Mouse (Mus musculus): ENCODE measurements around the gene Prkn. TPM values are rescaled to one million over a fixed set of nuclear protein-coding genes. Genes with fewer than 3 reads are reported as not detected.

Prkn gene
- polyA plus RNA-seq, 1 experiment from 2014 or later, result 2.3 TPM

- 88% methylated on average over 3 of the region's 3 CpGs for whole genome bisulfite sequencing
- H3K9me3 ChIP-seq (ENCODE audit: control insufficient read depth, low read length), result no peaks in the 10 kb centered on the region
- H3K9ac ChIP-seq (ENCODE audit: low read length), result no peak overlapping the region
- DNase-seq (ENCODE audit: low spot score), result no peak
- no peaks in the 10 kb centered on the region for H3K36me3 ChIP-seq (ENCODE audit: control insufficient read depth, insufficient read depth, low read length)
- no peak overlapping the region for H3K4me2 ChIP-seq (replicated peaks; ENCODE audit: low read depth)
- H3K27me3 ChIP-seq (ENCODE audit: control insufficient read depth, insufficient read depth, low read length), result no peaks in the 10 kb centered on the region
- H3K4me1 ChIP-seq (replicated peaks; ENCODE audit: control insufficient read depth, insufficient read depth), result no peaks in the 10 kb centered on the region
- H3K27ac ChIP-seq (replicated peaks), result no peak overlapping the region
- no peak for ATAC-seq (ENCODE audit: low FRiP score, low TSS enrichment)
- no peak overlapping the region for H3K4me3 ChIP-seq (ENCODE audit: low read depth, low read length)
- TF ChIP-seq CTCF (IDR thresholded peaks at IDR 0.05; ENCODE audit: low read depth) (no peak), EP300 (optimal IDR thresholded peaks at IDR 0.05) (no peak)
Observed at GRCm38 (mm10) chr17:11644873-11645464, 804.8 kb downstream of the Prkn start.

- WGBS, result 69% methylated on average over 5 of the region's 5 CpGs
- Histone ChIP-seq H3K9me3 (ENCODE audit: control insufficient read depth, low read length) (no peaks in the 10 kb centered on the region), H3K4me2 (replicated peaks; ENCODE audit: low read depth) (no peak overlapping the region), H3K27me3 (ENCODE audit: control insufficient read depth, insufficient read depth, low read length) (no peaks in the 10 kb centered on the region), H3K36me3 (ENCODE audit: control insufficient read depth, insufficient read depth, low read length) (no peaks in the 10 kb centered on the region), H3K4me1 (replicated peaks; ENCODE audit: control insufficient read depth, insufficient read depth) (no peaks in the 10 kb centered on the region), H3K27ac (replicated peaks) (no peak overlapping the region), H3K4me3 (ENCODE audit: low read depth, low read length) (no peak overlapping the region), H3K9ac (ENCODE audit: low read length) (no peak overlapping the region)
- TF ChIP-seq CTCF (IDR thresholded peaks at IDR 0.05; ENCODE audit: low read depth) (no peak), EP300 (optimal IDR thresholded peaks at IDR 0.05) (no peak)
- no peak for ATAC-seq (ENCODE audit: low FRiP score, low TSS enrichment)
- DNase-seq (ENCODE audit: low spot score), result no peak
Observed at GRCm38 (mm10) chr17:11656397-11656796, 816.2 kb downstream of the Prkn start.

DNA sequence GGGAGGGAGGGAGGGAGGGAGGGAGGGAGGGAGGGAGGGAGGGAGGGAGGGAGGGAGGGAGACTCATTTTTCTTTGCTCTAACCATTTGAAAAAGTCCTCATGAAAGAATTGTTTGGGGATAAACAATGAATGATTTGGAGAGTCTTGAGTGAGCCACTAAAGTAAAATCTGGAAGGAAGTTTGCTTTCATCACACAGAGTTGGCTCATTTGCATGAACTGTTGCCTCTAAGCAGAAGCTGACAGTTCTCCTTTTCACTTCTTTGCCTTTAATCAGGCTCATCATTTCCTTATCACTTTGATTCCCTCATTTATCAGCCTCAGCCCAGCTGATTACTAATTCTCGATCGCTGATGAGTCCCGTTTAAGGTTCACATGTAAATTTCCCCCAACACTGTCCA is 816.7 kb downstream of the Prkn start:
- WGBS, result 75% methylated on average over 3 of the region's 3 CpGs
- Histone ChIP-seq H3K4me1 (replicated peaks; ENCODE audit: control insufficient read depth, insufficient read depth) (no peaks in the 10 kb centered on the region), H3K9me3 (ENCODE audit: control insufficient read depth, low read length) (no peaks in the 10 kb centered on the region), H3K9ac (ENCODE audit: low read length) (no peak overlapping the region), H3K27ac (replicated peaks) (no peak overlapping the region), H3K36me3 (ENCODE audit: control insufficient read depth, insufficient read depth, low read length) (no peaks in the 10 kb centered on the region), H3K4me2 (replicated peaks; ENCODE audit: low read depth) (no peak overlapping the region), H3K4me3 (ENCODE audit: low read depth, low read length) (no peak overlapping the region), H3K27me3 (ENCODE audit: control insufficient read depth, insufficient read depth, low read length) (no peaks in the 10 kb centered on the region)
- no peak for ATAC-seq (ENCODE audit: low FRiP score, low TSS enrichment)
- TF ChIP-seq CTCF (IDR thresholded peaks at IDR 0.05; ENCODE audit: low read depth), result 0 out of 2 replicates have a peak, but pooled peaks have one; percentile 6
- TF ChIP-seq EP300 (optimal IDR thresholded peaks at IDR 0.05), result no peak
- no peak for DNase-seq (ENCODE audit: low spot score)

DNA sequence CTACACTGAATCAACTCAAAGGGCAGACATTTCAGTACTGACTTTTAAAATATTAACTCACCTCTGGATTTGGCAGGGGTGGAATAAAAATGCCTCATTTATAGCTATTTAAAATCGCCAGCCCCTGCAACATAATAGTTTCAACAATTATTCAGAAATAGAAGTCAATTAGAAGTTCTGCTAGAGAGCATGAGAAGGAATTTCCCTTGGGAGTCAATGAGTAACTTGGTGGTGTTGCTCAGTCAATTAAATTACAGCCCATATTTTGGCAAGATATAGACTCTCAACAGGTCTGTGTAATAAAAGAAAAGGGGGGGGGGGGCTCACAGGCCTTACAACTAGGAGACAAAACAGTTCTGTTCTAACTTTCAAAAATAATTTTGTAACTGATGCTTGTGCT is 821.7 kb downstream of the Prkn start:
- WGBS, result 64% methylated on average over 1 of the region's 1 CpGs
- no peak for DNase-seq (ENCODE audit: low spot score)
- no peak for TF ChIP-seq CTCF (IDR thresholded peaks at IDR 0.05; ENCODE audit: low read depth)
- no peak for TF ChIP-seq EP300 (optimal IDR thresholded peaks at IDR 0.05)
- Histone ChIP-seq H3K27ac (replicated peaks) (no peak overlapping the region), H3K4me1 (replicated peaks; ENCODE audit: control insufficient read depth, insufficient read depth) (no peaks in the 10 kb centered on the region), H3K4me3 (ENCODE audit: low read depth, low read length) (no peak overlapping the region), H3K9ac (ENCODE audit: low read length) (no peak overlapping the region), H3K9me3 (ENCODE audit: control insufficient read depth, low read length) (no peaks in the 10 kb centered on the region), H3K4me2 (replicated peaks; ENCODE audit: low read depth) (no peak overlapping the region), H3K27me3 (ENCODE audit: control insufficient read depth, insufficient read depth, low read length) (no peaks in the 10 kb centered on the region), H3K36me3 (ENCODE audit: control insufficient read depth, insufficient read depth, low read length) (no peaks in the 10 kb centered on the region)
- no peak for ATAC-seq (ENCODE audit: low FRiP score, low TSS enrichment)

DNA sequence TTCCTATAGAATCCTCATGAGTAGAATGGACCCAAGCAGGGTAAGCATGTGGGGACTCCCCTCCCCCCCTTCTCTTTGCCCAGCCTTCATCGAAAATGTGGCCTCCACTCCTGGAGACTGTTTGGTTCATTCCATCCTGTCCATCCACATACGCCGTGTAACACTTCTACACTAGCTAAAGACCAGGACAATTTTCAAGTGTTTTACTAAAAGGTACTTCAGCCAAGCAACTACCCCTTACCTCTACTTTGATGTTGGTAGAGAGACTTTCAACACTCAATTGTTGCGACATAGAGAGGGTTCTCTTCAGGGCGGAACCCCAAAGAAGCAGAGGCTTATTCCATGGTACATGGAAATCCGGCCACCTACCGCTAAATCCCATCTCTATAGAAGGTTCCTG is 823.3 kb downstream of the Prkn start:
- H3K4me3 ChIP-seq (ENCODE audit: low read depth, low read length), result no peak overlapping the region
- no peak for ATAC-seq (ENCODE audit: low FRiP score, low TSS enrichment)

DNA sequence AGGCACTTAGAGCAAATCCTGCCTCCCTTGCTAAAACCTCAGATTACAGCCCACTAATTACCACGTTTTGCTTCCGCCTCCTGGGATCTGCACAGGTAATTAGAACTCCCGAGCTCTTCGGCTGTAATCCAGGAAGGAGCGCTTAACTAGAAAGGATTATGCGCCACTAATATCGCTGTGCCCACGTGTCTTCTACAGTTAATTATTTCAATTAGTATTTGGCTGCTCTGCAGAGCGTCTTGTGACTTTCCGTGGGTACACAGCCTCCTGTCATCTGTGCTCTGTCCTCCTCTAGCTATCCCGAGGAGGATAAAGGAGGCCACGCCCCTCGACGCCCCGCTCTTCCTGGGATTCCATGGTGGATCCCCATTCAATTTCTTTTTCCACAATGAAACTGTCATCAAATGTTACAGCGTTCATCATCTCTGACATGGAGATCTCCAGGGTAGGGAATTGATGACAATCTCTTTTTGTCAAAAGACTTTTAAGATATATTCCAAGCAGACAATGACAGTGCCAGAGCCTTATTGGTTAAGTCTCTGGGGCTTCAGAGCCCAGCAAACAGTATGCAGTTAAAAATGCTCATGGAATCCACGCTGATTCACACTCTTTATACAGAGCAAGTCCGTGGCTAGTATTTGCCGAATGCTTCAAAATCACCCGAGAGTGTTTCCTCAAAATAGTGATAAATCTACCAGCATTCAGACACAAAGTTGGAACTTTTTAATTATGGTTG is 824.6 kb downstream of the Prkn start:
- H3K4me3 ChIP-seq (ENCODE audit: low read depth, low read length), result no peak overlapping the region
- WGBS, result 40% methylated on average over 20 of the region's 20 CpGs
- DNase-seq (ENCODE audit: low spot score), result no peak

More for the DNA sequence above, 823.3 kb downstream of the Prkn start:
- WGBS, result 77% methylated on average over 7 of the region's 7 CpGs
- Histone ChIP-seq H3K27me3 (ENCODE audit: control insufficient read depth, insufficient read depth, low read length) (no peaks in the 10 kb centered on the region), H3K27ac (replicated peaks) (no peak overlapping the region), H3K36me3 (ENCODE audit: control insufficient read depth, insufficient read depth, low read length) (no peaks in the 10 kb centered on the region), H3K4me2 (replicated peaks; ENCODE audit: low read depth) (no peak overlapping the region), H3K9me3 (ENCODE audit: control insufficient read depth, low read length) (no peaks in the 10 kb centered on the region), H3K9ac (ENCODE audit: low read length) (no peak overlapping the region), H3K4me1 (replicated peaks; ENCODE audit: control insufficient read depth, insufficient read depth) (no peaks in the 10 kb centered on the region)
- TF ChIP-seq EP300 (optimal IDR thresholded peaks at IDR 0.05), result no peak
- TF ChIP-seq CTCF (IDR thresholded peaks at IDR 0.05; ENCODE audit: low read depth), result no peak
- DNase-seq (ENCODE audit: low spot score), result no peak

More for the DNA sequence above, 824.6 kb downstream of the Prkn start:
- no peaks in the 10 kb centered on the region for H3K36me3 ChIP-seq (ENCODE audit: control insufficient read depth, insufficient read depth, low read length)
- TF ChIP-seq EP300 (optimal IDR thresholded peaks at IDR 0.05) (no peak), CTCF (IDR thresholded peaks at IDR 0.05; ENCODE audit: low read depth) (no peak)
- peak overlapping the region; percentile 23; the same call in 1 of the 2 replicates for H3K4me2 ChIP-seq (replicated peaks; ENCODE audit: low read depth)
- ATAC-seq (ENCODE audit: low FRiP score, low TSS enrichment), result no peak
- no peaks in the 10 kb centered on the region for H3K9me3 ChIP-seq (ENCODE audit: control insufficient read depth, low read length)
- H3K4me1 ChIP-seq (replicated peaks; ENCODE audit: control insufficient read depth, insufficient read depth), result no peaks in the 10 kb centered on the region
- no peaks in the 10 kb centered on the region for H3K27me3 ChIP-seq (ENCODE audit: control insufficient read depth, insufficient read depth, low read length)
- no peak overlapping the region for H3K27ac ChIP-seq (replicated peaks)
- no peak overlapping the region for H3K9ac ChIP-seq (ENCODE audit: low read length)
